Comparison of ENCODE assay signal across 8 mouse cellular contexts in genomic region chr8:70120667-70121066, GRCm38 (mm10). TPM values are rescaled to one million over a fixed set of nuclear protein-coding genes. Genes with fewer than 3 reads are reported as not detected.
DNase-seq lines count a peak whose midpoint lies in the region; ATAC-seq and TF ChIP-seq lines count a peak whose summit lies in the region.

Gene Ncan (minus strand): TSS chr8:70120873.

- TF ChIP-seq CTCF in gastrocnemius, adult 2 months (IDR thresholded peaks at IDR 0.05): no peak
- no peak for TF ChIP-seq CTCF in hindbrain, postnatal 0 days (IDR thresholded peaks at IDR 0.05; ENCODE audit: low read depth)
- no peak for TF ChIP-seq CTCF in stomach, postnatal 0 days (IDR thresholded peaks at IDR 0.05; ENCODE audit: low read depth)

- peak within 1 kb of the TSS; percentile 91 for H3K9ac ChIP-seq in forebrain, embryonic 12.5 days
- H3K9ac ChIP-seq in hindbrain, postnatal 0 days (replicated peaks; ENCODE audit: low read length): peak within 1 kb of the TSS; percentile 71
- H3K9ac ChIP-seq in midbrain, embryonic 14.5 days (replicated peaks; ENCODE audit: low read length): peak within 1 kb of the TSS; percentile 91
- H3K9ac ChIP-seq in stomach, postnatal 0 days (ENCODE audit: low read length): no peak within 1 kb of the TSS

- no peak for TF ChIP-seq EP300 in stomach, postnatal 0 days (optimal IDR thresholded peaks at IDR 0.05)

- intact Hi-C loops in gastrocnemius, adult 2 months (cut with DNase I): no loop called here

- no peak within 1 kb of the TSS for H3K4me3 ChIP-seq in gastrocnemius, adult 2 months
- peak within 1 kb of the TSS; percentile 59 for H3K4me3 ChIP-seq in forebrain, embryonic 12.5 days (replicated peaks)
- H3K4me3 ChIP-seq in hindbrain, postnatal 0 days (ENCODE audit: low read length): peak within 1 kb of the TSS; percentile 65
- peak within 1 kb of the TSS; percentile 81 for H3K4me3 ChIP-seq in midbrain, embryonic 14.5 days (replicated peaks; ENCODE audit: low read depth, low read length)
- H3K4me3 ChIP-seq in stomach, postnatal 0 days (ENCODE audit: low read depth, low read length): no peak within 1 kb of the TSS

- DNase-seq in gastrocnemius, adult 2 months: peak; percentile 54
- DNase-seq in gastrocnemius, adult 18-20 months (ENCODE audit: low spot score): no peak
- peak; percentile 95 for DNase-seq in hindbrain, postnatal 0 days (ENCODE audit: low spot score)
- DNase-seq in left cerebral cortex, adult 18-20 months (ENCODE audit: low spot score in 2 of 2): peak; percentile 92 to 93
- peak; percentile 96 for DNase-seq in midbrain, embryonic 14.5 days
- peak; percentile 57 for DNase-seq in stomach, postnatal 0 days (ENCODE audit: low spot score)

- H3K4me2 ChIP-seq in forebrain, embryonic 12.5 days: peak within 1 kb of the TSS; percentile 86
- H3K4me2 ChIP-seq in hindbrain, postnatal 0 days (ENCODE audit: low read depth, low read length): peak within 1 kb of the TSS; percentile 84
- peak within 1 kb of the TSS; percentile 84 for H3K4me2 ChIP-seq in midbrain, embryonic 14.5 days (ENCODE audit: low read length)
- H3K4me2 ChIP-seq in stomach, postnatal 0 days (replicated peaks; ENCODE audit: low read depth): no peak within 1 kb of the TSS

- H3K9me3 ChIP-seq in forebrain, embryonic 12.5 days: no peaks in the 10 kb centered on the region
- H3K9me3 ChIP-seq in hindbrain, postnatal 0 days (ENCODE audit: low read length): no peaks in the 10 kb centered on the region
- no peaks in the 10 kb centered on the region for H3K9me3 ChIP-seq in midbrain, embryonic 14.5 days (ENCODE audit: control insufficient read depth, low read length)
- H3K9me3 ChIP-seq in stomach, postnatal 0 days (ENCODE audit: control insufficient read depth, low read length): no peaks in the 10 kb centered on the region

- peaks cover 59% of the 10 kb centered on the region for H3K27me3 ChIP-seq in forebrain, embryonic 12.5 days
- no peaks in the 10 kb centered on the region for H3K27me3 ChIP-seq in hindbrain, postnatal 0 days (ENCODE audit: insufficient read depth, low read length)
- H3K27me3 ChIP-seq in midbrain, embryonic 14.5 days (ENCODE audit: control insufficient read depth, insufficient read depth, low read length): no peaks in the 10 kb centered on the region
- no peaks in the 10 kb centered on the region for H3K27me3 ChIP-seq in stomach, postnatal 0 days (ENCODE audit: control insufficient read depth, insufficient read depth, low read length)

- WGBS in forebrain, embryonic 12.5 days: under 1% methylated on average over 19 of the region's 19 CpGs
- under 1% methylated on average over 19 of the region's 19 CpGs for WGBS in hindbrain, postnatal 0 days
- 1% methylated on average over 19 of the region's 19 CpGs for WGBS in midbrain, embryonic 14.5 days
- WGBS in stomach, postnatal 0 days: 1% methylated on average over 19 of the region's 19 CpGs

- peaks cover 32% of the 10 kb centered on the region for H3K4me1 ChIP-seq in forebrain, embryonic 12.5 days
- peaks cover 7% of the 10 kb centered on the region; the same call in 1 of the 2 replicates for H3K4me1 ChIP-seq in hindbrain, postnatal 0 days (ENCODE audit: insufficient read depth, low read length)
- H3K4me1 ChIP-seq in midbrain, embryonic 14.5 days (ENCODE audit: control insufficient read depth, insufficient read depth, low read length): peaks cover 17% of the 10 kb centered on the region
- H3K4me1 ChIP-seq in stomach, postnatal 0 days (replicated peaks; ENCODE audit: control insufficient read depth, insufficient read depth): no peaks in the 10 kb centered on the region

- peak; percentile 89 for ATAC-seq in cerebellum, adult (ENCODE audit: insufficient number of reproducible peaks, low FRiP score, low TSS enrichment)
- ATAC-seq in forebrain, embryonic 12.5 days (ENCODE audit: low FRiP score): peak; percentile 79
- ATAC-seq in hindbrain, postnatal 0 days: peak; percentile 66
- peak; percentile 81 for ATAC-seq in midbrain, embryonic 14.5 days (ENCODE audit: low FRiP score, low TSS enrichment)
- ATAC-seq in stomach, postnatal 0 days (ENCODE audit: low FRiP score, low TSS enrichment): peak; percentile 56; the same call in 1 of the 2 replicates

- H3K36me3 ChIP-seq in forebrain, embryonic 12.5 days (replicated peaks): peaks cover 8% of the 10 kb centered on the region
- no peaks in the 10 kb centered on the region; the same call in 1 of the 2 replicates for H3K36me3 ChIP-seq in hindbrain, postnatal 0 days (ENCODE audit: insufficient read depth, low read length)
- peaks cover 6% of the 10 kb centered on the region for H3K36me3 ChIP-seq in midbrain, embryonic 14.5 days (ENCODE audit: control insufficient read depth, insufficient read depth, low read length)
- no peaks in the 10 kb centered on the region for H3K36me3 ChIP-seq in stomach, postnatal 0 days (ENCODE audit: control insufficient read depth, insufficient read depth, low read length)

- no peak within 1 kb of the TSS for H3K27ac ChIP-seq in gastrocnemius, adult 2 months
- H3K27ac ChIP-seq in forebrain, embryonic 12.5 days: peak within 1 kb of the TSS; percentile 98
- peak within 1 kb of the TSS; percentile 93 for H3K27ac ChIP-seq in hindbrain, postnatal 0 days
- peak within 1 kb of the TSS; percentile 97 for H3K27ac ChIP-seq in midbrain, embryonic 14.5 days (replicated peaks; ENCODE audit: low read depth, low read length)
- no peak within 1 kb of the TSS for H3K27ac ChIP-seq in stomach, postnatal 0 days (replicated peaks)

RNA-seq across cellular contexts. Expression of gene Ncan, which starts in this region (rescaled TPM):
- not detected for total RNA-seq in gastrocnemius, adult 2 months (2021)
- not detected for total RNA-seq in gastrocnemius, adult 18-20 months (2021)
- polyA plus RNA-seq in forebrain, embryonic 12.5 days (2016; fragmentation: Nextera tagmentation; extraction: Ambion mirVana): 84.2 and 104 TPM in 2 replicates
- total RNA-seq in hindbrain, postnatal 0 days (2014; rRNA removed): 429 and 473 TPM in 2 replicates
- polyA plus RNA-seq in hindbrain, postnatal 0 days (2015; fragmentation: Nextera tagmentation; extraction: Ambion mirVana): 155 and 183 TPM in 2 replicates
- 100 to 1,000 TPM; 137 to 145 TPM for total RNA-seq in left cerebral cortex, adult 18-20 months (2021)
- 135 and 147 TPM in 2 replicates for polyA plus RNA-seq in midbrain, embryonic 14.5 days (2014; fragmentation: Nextera tagmentation; extraction: Ambion mirVana)
- polyA plus RNA-seq in stomach, postnatal 0 days (2015; fragmentation: Nextera tagmentation; extraction: Ambion mirVana): 0.17 and 0.27 TPM in 2 replicates

Comparison
In these comparisons a context has a peak if more than half of its experiments do, and no peak if none do; other contexts are left out.
1. RNA of gene Ncan (total RNA-seq): 429 to 473 TPM in hindbrain, postnatal 0 days and 137 to 145 TPM in left cerebral cortex, adult 18-20 months; not detected in gastrocnemius, adult 18-20 months and not detected in gastrocnemius, adult 2 months; every median in the first group is over 100 times any median in the second.
2. RNA of gene Ncan (polyA plus RNA-seq): 155 to 183 TPM in hindbrain, postnatal 0 days, 135 to 147 TPM in midbrain, embryonic 14.5 days and 84.2 to 104 TPM in forebrain, embryonic 12.5 days; 0.17 to 0.27 TPM in stomach, postnatal 0 days; every median in the first group is over 10 times any median in the second.
3. Peak in DNase-seq in gastrocnemius, adult 2 months; RNA of the gene not detected or under 1 TPM.
4. Peak in DNase-seq and ATAC-seq in stomach, postnatal 0 days; RNA of the gene not detected or under 1 TPM.
5. H3K27ac ChIP-seq: peak in forebrain, embryonic 12.5 days (single experiment), hindbrain, postnatal 0 days (single experiment) and midbrain, embryonic 14.5 days (single experiment); none in gastrocnemius, adult 2 months (single experiment) and stomach, postnatal 0 days (single experiment).
6. H3K4me3 ChIP-seq: peak in forebrain, embryonic 12.5 days (single experiment), hindbrain, postnatal 0 days (single experiment) and midbrain, embryonic 14.5 days (single experiment); none in gastrocnemius, adult 2 months (single experiment) and stomach, postnatal 0 days (single experiment).
7. Peak in every context shown above with its lines, with median percentiles within 50 percentile points of each other: ATAC-seq.